Mouse (Mus musculus) lung, postnatal 0 days (tissue): Measurements from ENCODE around the gene Znhit1. TPM values are rescaled to one million over a fixed set of nuclear protein-coding genes. Genes with fewer than 3 reads are reported as not detected.

Experiments
- ATAC-seq: fragments of 200-750 bp; cut with Nextera tagmentation; 2 replicates; pipeline ENCODE4 v1.8.0; 2017; ENCODE audit warnings: moderate library complexity
- DNase-seq: peaks from one replicate; pipeline ENCODE4 v3.0.0-alpha.2; 2016; ENCODE audit warnings: low spot score
- H3K27ac ChIP-seq: fragments of 300-500 bp; sonication (generic); 2 replicates; pipeline ENCODE4 v1.5.1; 2014; ENCODE audit warnings: antibody characterized with exemption, mild to moderate bottlenecking, low read length, mixed read lengths
- H3K27me3 ChIP-seq: fragments of 300-500 bp; sonication (generic); replicated peaks from 2 replicates; pipeline ENCODE4 v1.6.1; 2014; ENCODE audit warnings: low read length, mixed read lengths; ENCODE audit not compliant: insufficient read depth
- H3K36me3 ChIP-seq: fragments of 300-500 bp; sonication (generic); 2 replicates; pipeline ENCODE4 v1.6.1; 2014; ENCODE audit warnings: low read length, mixed read lengths; ENCODE audit not compliant: insufficient read depth
- H3K4me1 ChIP-seq: fragments of 300-500 bp; sonication (generic); 2 replicates; pipeline ENCODE4 v1.6.1; 2014; ENCODE audit warnings: antibody characterized with exemption, low read depth, low read length, mixed read lengths; ENCODE audit not compliant: insufficient read depth
- H3K4me2 ChIP-seq: fragments of 300-500 bp; sonication (generic); replicated peaks from 2 replicates; pipeline ENCODE4 v1.6.1; 2014; ENCODE audit warnings: low read depth, mild to moderate bottlenecking, low read length, moderate library complexity, mixed read lengths
- H3K4me3 ChIP-seq: fragments of 300-500 bp; sonication (generic); 2 replicates; pipeline ENCODE4 v1.5.1; 2014; ENCODE audit warnings: low read depth, low read length
- H3K9ac ChIP-seq: fragments of 300-500 bp; sonication (generic); replicated peaks from 2 replicates; pipeline ENCODE4 v1.6.1; 2014; ENCODE audit warnings: low read depth, mild to moderate bottlenecking
- H3K9me3 ChIP-seq: fragments of 300-500 bp; sonication (generic); 2 replicates; pipeline ENCODE4 v1.6.1; 2016; ENCODE audit warnings: low read length, mixed read lengths
- CTCF ChIP-seq: IDR thresholded peaks from 2 replicates; pipeline ENCODE4 v1.5.1; 2016; ENCODE audit warnings: antibody characterized with exemption, mild to moderate bottlenecking
- EP300 ChIP-seq: IDR thresholded peaks from 2 replicates; pipeline ENCODE4 v1.6.1; 2016; ENCODE audit warnings: antibody characterized with exemption, mild to moderate bottlenecking, control low read depth
- WGBS: fragments of 180-500 bp; shearing (Covaris S2); extraction: QIAGEN DNeasy Blood & Tissue Kit; methylation state at CpG from one replicate; pipeline ENCODE4 v1.1.7; 2014; 5-methylcytosine and 5-hydroxymethylcytosine counted together
- polyA plus RNA-seq: library from polyadenylated mRNA; unstranded; fragments of >200 nt; fragmentation: Nextera tagmentation; extraction: Ambion mirVana; gene quantifications from 2 replicates; pipeline ENCODE4 v1.2.1, GENCODE M21; 2015

Gene Znhit1
- polyA plus RNA-seq, 1 experiment from 2014 or later, result 83.9 TPM

- ATAC-seq (no peak), DNase-seq (no peak)
- H3K4me3 ChIP-seq, result no peak overlapping the region
- no peaks in the 10 kb centered on the region for H3K4me1 ChIP-seq
- no peaks in the 10 kb centered on the region for H3K36me3 ChIP-seq
- H3K27me3 ChIP-seq, result no peaks in the 10 kb centered on the region
- WGBS, result 90% methylated on average over 3 of the region's 3 CpGs
- TF ChIP-seq CTCF, result no peak
- no peak for TF ChIP-seq EP300
- no peaks in the 10 kb centered on the region for H3K9me3 ChIP-seq
- H3K4me2 ChIP-seq, result no peak overlapping the region
- H3K27ac ChIP-seq, result no peak overlapping the region
- no peak overlapping the region for H3K9ac ChIP-seq
Measured at GRCm38 (mm10) chr5:137015913-137016312, 28.1 kb upstream of the Znhit1 start.

DNA sequence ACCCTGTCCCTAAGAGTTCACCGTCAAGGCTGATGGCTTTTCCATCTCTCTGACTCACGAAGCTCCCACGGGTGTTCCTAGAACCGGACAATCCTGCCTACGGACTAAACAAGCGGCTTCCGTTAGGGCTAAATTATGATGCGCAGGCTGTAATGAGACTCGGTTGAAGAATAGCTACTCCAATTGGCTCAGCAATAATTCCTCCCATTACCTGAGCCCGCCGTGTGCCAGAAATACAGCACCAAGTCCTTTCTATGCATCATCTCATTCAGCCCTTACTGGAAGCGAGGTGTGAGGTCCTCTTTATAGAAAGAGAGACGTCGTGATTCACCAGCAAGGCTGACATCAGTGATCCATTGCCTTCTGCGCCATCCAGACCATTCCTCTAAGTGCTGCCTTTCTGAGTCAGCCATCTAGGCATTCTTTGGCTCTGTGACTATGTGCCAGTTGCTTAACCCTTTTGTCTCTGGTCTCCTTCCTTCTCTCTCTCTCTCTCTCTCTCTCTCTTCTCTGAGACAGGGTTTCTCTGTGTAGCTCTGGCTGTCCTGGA is 24.7 kb upstream of the Znhit1 start:
- no peaks in the 10 kb centered on the region for H3K9me3 ChIP-seq
- TF ChIP-seq CTCF (no peak), EP300 (no peak)
- H3K27me3 ChIP-seq, result no peaks in the 10 kb centered on the region
- H3K4me1 ChIP-seq, result no peaks in the 10 kb centered on the region
- DNase-seq (no peak), ATAC-seq (no peak)
- no peaks in the 10 kb centered on the region for H3K36me3 ChIP-seq
- no peak overlapping the region for H3K4me3 ChIP-seq
- 66% methylated on average over 15 of the region's 15 CpGs for WGBS
- H3K27ac ChIP-seq, result no peak overlapping the region
- H3K9ac ChIP-seq, result no peak overlapping the region
- no peak overlapping the region for H3K4me2 ChIP-seq

- Histone ChIP-seq H3K4me3 (no peak overlapping the region), H3K4me1 (no peaks in the 10 kb centered on the region), H3K27me3 (no peaks in the 10 kb centered on the region), H3K4me2 (no peak overlapping the region), H3K9me3 (no peaks in the 10 kb centered on the region), H3K9ac (no peak overlapping the region), H3K27ac (no peak overlapping the region), H3K36me3 (no peaks in the 10 kb centered on the region)
- DNase-seq, result peak; percentile 65
- ATAC-seq, result no peak
- WGBS, result 21% methylated on average over 3 of the region's 3 CpGs
- no peak for TF ChIP-seq EP300
- peak; percentile 73 for TF ChIP-seq CTCF
Measured at GRCm38 (mm10) chr5:137009988-137010387, 22.2 kb upstream of the Znhit1 start.

- H3K27ac ChIP-seq, result no peak overlapping the region
- 30% methylated on average over 8 of the region's 8 CpGs for WGBS
- no peaks in the 10 kb centered on the region for H3K27me3 ChIP-seq
- H3K9me3 ChIP-seq, result no peaks in the 10 kb centered on the region
- ATAC-seq (no peak), DNase-seq (no peak)
- no peaks in the 10 kb centered on the region for H3K4me1 ChIP-seq
- no peaks in the 10 kb centered on the region for H3K36me3 ChIP-seq
- no peak for TF ChIP-seq CTCF
- TF ChIP-seq EP300, result no peak
- no peak overlapping the region for H3K4me2 ChIP-seq
- H3K4me3 ChIP-seq, result no peak overlapping the region
- H3K9ac ChIP-seq, result no peak overlapping the region
Measured at GRCm38 (mm10) chr5:137007276-137007675, 19.5 kb upstream of the Znhit1 start.

- ATAC-seq (no peak), DNase-seq (no peak)
- H3K27me3 ChIP-seq, result no peaks in the 10 kb centered on the region
- no peaks in the 10 kb centered on the region for H3K4me1 ChIP-seq
- H3K4me3 ChIP-seq, result no peak overlapping the region
- WGBS, result 79% methylated on average over 2 of the region's 2 CpGs
- H3K9me3 ChIP-seq, result no peaks in the 10 kb centered on the region
- H3K9ac ChIP-seq, result no peak overlapping the region
- no peak overlapping the region for H3K27ac ChIP-seq
- H3K36me3 ChIP-seq, result 0 out of 2 replicates have a peak, but pooled peaks cover 1% of the 10 kb centered on the region
- no peak for TF ChIP-seq EP300
- no peak for TF ChIP-seq CTCF
- H3K4me2 ChIP-seq, result no peak overlapping the region
Measured at GRCm38 (mm10) chr5:137000612-137001011, 12.8 kb upstream of the Znhit1 start.

DNA sequence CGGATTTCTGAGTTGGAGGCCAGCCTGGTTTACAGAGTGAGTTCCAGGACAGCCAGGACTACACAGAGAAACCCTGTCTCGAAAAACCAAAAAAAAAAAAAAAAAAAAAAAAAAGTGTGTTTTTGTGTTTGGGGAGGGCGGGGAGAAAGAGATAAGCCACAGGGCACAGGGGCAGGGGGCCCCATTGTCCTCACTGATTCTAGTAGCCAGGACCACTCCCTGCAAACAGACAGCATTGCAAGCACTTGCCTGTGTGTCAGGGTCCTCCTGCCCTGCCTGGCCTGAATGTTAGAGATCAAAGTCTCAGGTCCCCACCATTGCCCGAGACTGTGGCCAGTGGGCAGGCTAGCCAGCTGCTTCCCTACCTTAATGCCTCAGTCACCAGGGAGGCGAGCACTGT is 11.6 kb upstream of the Znhit1 start:
- H3K27ac ChIP-seq, result no peak overlapping the region
- no peak for TF ChIP-seq EP300
- TF ChIP-seq CTCF, result no peak
- H3K4me3 ChIP-seq, result no peak overlapping the region
- no peaks in the 10 kb centered on the region for H3K27me3 ChIP-seq
- H3K9me3 ChIP-seq, result no peaks in the 10 kb centered on the region
- WGBS, result 64% methylated on average over 4 of the region's 5 CpGs
- 0 out of 2 replicates have a peak, but pooled peaks cover 6% of the 10 kb centered on the region for H3K36me3 ChIP-seq
- ATAC-seq (no peak), DNase-seq (no peak)
- H3K9ac ChIP-seq, result no peak overlapping the region
- no peak overlapping the region for H3K4me2 ChIP-seq
- no peaks in the 10 kb centered on the region for H3K4me1 ChIP-seq

DNA sequence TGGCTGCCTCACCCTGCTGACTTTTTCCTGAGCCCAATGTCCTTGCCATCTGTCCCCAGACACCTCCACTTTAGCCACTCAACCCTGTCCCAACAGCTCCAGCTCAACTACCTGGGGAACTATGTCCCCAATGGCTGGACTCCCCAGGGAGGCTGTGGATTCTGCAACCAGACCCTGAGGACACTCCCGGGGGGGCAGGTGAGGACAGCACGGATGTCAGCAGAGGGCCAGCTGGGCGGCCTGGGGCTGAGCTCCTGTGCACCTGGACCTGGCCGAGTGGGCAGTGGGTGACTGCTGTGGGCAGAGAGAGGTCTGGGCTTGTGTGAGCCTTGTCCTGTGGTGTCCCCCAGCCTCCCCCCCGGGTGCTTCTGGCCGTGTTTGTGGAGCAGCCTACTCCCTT is 2.0 kb upstream of the Znhit1 start:
- TF ChIP-seq EP300 (no peak), CTCF (no peak)
- Histone ChIP-seq H3K36me3 (peaks cover 21% of the 10 kb centered on the region), H3K4me1 (peaks cover 11% of the 10 kb centered on the region), H3K9me3 (no peaks in the 10 kb centered on the region), H3K4me3 (no peak overlapping the region), H3K9ac (no peak overlapping the region), H3K27ac (no peak overlapping the region), H3K4me2 (no peak overlapping the region), H3K27me3 (no peaks in the 10 kb centered on the region)
- DNase-seq (no peak), ATAC-seq (no peak)
- WGBS, result 96% methylated on average over 6 of the region's 6 CpGs
